In the genomic region with DNA sequence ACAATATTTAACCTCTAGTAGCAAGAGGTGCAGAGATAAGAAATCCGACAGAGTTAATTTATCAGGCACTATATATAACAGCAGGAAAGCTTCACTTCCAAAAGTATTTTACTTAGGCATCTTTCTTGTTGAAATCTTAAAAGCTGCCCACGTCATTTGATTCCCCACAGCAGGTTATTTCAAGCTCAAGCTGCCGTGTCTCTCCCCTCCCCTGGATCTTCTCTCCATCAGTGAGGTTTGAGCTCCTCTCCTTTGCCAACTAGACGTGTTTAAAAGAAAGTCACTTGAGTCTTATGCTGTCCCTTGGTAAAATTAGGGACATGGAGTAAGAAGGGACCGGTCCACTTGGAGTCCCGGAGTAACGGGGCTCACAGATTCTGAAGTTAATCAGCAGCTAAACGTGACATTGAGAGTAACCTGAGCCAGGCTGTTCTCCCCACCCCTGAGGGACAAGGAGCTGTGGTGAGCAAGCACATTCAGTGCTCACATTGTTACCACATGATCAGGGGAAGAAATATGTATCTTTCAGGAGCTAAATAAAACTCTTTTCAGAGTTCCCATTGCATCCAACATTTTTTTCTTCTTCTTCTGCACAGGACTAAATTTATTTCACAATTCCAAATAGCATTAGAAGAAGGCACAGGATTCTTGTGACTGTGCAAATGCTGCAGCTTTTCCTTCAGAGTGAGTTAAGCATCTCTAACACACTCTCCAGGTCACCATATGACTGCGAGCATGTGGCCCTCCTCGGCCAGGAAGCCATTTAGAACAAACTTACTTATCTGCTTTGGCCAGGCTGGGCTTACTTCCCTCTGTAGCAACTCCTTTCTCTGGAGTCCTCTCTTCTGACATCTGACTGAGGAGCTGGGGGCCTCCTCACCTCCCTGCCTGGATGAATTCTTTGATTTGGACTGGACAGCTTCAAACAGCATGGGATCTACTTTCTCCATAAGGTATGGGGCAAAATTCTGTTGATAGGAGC, we compare ENCODE assay signal across 8 mouse cellular contexts. TPM values are rescaled to one million over a fixed set of nuclear protein-coding genes. Genes with fewer than 3 reads are reported as not detected.
DNase-seq lines count a peak whose midpoint lies in the region; ATAC-seq and TF ChIP-seq lines count a peak whose summit lies in the region.

Gene Pde4d (plus strand): TSS at position 833 of the 982 bp plus-strand sequence.

- peak; percentile 84 for ATAC-seq in G1E (ENCODE audit: extremely low read depth, insufficient number of reproducible peaks, low FRiP score, poor library complexity, severe bottlenecking)
- ATAC-seq in hindbrain, embryonic 13.5 days (ENCODE audit: low FRiP score): no peak
- no peak for ATAC-seq in midbrain, embryonic 11.5 days (ENCODE audit: low FRiP score)
- no peak for ATAC-seq in activated CD4-positive, CD25-positive, alpha-beta regulatory T cell, adult 4 months
- ATAC-seq in inflammation-experienced regulatory T-cells, adult 6 months: no peak

- no peaks in the 10 kb centered on the region for H3K9me3 ChIP-seq in G1E (replicated peaks)
- H3K9me3 ChIP-seq in hindbrain, embryonic 13.5 days: no peaks in the 10 kb centered on the region
- no peaks in the 10 kb centered on the region for H3K9me3 ChIP-seq in midbrain, embryonic 11.5 days (ENCODE audit: control insufficient read depth, low read length)

- no peak for TF ChIP-seq CTCF in G1E (IDR thresholded peaks at IDR 0.05; ENCODE audit: low read depth, low read length)
- no peak for TF ChIP-seq CTCF in gastrocnemius, adult 2 months (IDR thresholded peaks at IDR 0.05)

- no peak within 1 kb of the TSS for H3K4me2 ChIP-seq in hindbrain, embryonic 13.5 days
- H3K4me2 ChIP-seq in midbrain, embryonic 11.5 days: no peak within 1 kb of the TSS

- no peak for DNase-seq in G1E (ENCODE audit: low spot score)
- DNase-seq in brain, adult 2 months (ENCODE audit: low read depth, low spot score): peak; percentile 74
- no peak for DNase-seq in gastrocnemius, adult 2 months
- DNase-seq in left cerebral cortex, adult 9 months (ENCODE audit: low spot score in 2 of 2): peak; percentile 11 to 31
- peak; percentile 81 for DNase-seq in midbrain, embryonic 11.5 days (ENCODE audit: low spot score, missing footprints)

- no peaks in the 10 kb centered on the region for H3K27me3 ChIP-seq in G1E (ENCODE audit: insufficient read depth, low read length)
- H3K27me3 ChIP-seq in hindbrain, embryonic 13.5 days: no peaks in the 10 kb centered on the region
- H3K27me3 ChIP-seq in midbrain, embryonic 11.5 days (ENCODE audit: control insufficient read depth, insufficient read depth, low read length): no peaks in the 10 kb centered on the region

- H3K4me3 ChIP-seq in G1E (ENCODE audit: low read depth, low read length): no peak within 1 kb of the TSS
- H3K4me3 ChIP-seq in gastrocnemius, adult 2 months: no peak within 1 kb of the TSS
- H3K4me3 ChIP-seq in hindbrain, embryonic 13.5 days: no peak within 1 kb of the TSS
- H3K4me3 ChIP-seq in midbrain, embryonic 11.5 days (ENCODE audit: low read depth, low read length): no peak within 1 kb of the TSS

- intact Hi-C loops in gastrocnemius, adult 2 months (cut with DNase I): no loop called here

- H3K27ac ChIP-seq in gastrocnemius, adult 2 months: no peak within 1 kb of the TSS
- no peak within 1 kb of the TSS for H3K27ac ChIP-seq in hindbrain, embryonic 13.5 days
- H3K27ac ChIP-seq in midbrain, embryonic 11.5 days (ENCODE audit: low read depth, low read length): no peak within 1 kb of the TSS

- H3K4me1 ChIP-seq in G1E (ENCODE audit: insufficient read depth, low read depth, low read length): no peaks in the 10 kb centered on the region
- no peaks in the 10 kb centered on the region for H3K4me1 ChIP-seq in hindbrain, embryonic 13.5 days (replicated peaks)
- no peaks in the 10 kb centered on the region for H3K4me1 ChIP-seq in midbrain, embryonic 11.5 days (ENCODE audit: control insufficient read depth, insufficient read depth, low read length)

- WGBS in hindbrain, embryonic 13.5 days: 62% methylated on average over 10 of the region's 10 CpGs
- 53% methylated on average over 10 of the region's 10 CpGs for WGBS in midbrain, embryonic 11.5 days

- no peaks in the 10 kb centered on the region for H3K36me3 ChIP-seq in G1E (replicated peaks)
- no peaks in the 10 kb centered on the region for H3K36me3 ChIP-seq in hindbrain, embryonic 13.5 days
- H3K36me3 ChIP-seq in midbrain, embryonic 11.5 days (ENCODE audit: control insufficient read depth, insufficient read depth, low read length): no peaks in the 10 kb centered on the region

- no peak within 1 kb of the TSS for H3K9ac ChIP-seq in hindbrain, embryonic 13.5 days
- no peak within 1 kb of the TSS for H3K9ac ChIP-seq in midbrain, embryonic 11.5 days (ENCODE audit: low read length)

RNA-seq across cellular contexts. Expression of gene Pde4d, which starts in this region (rescaled TPM):
- total RNA-seq in G1E (2014; fragmentation: Nextera tagmentation) (114 and 124 TPM in 2 replicates), G1E (2017) (17.4 and 22.6 TPM in 2 replicates)
- 8.2 and 8.9 TPM in 2 replicates for polyA plus RNA-seq in G1E (2012)
- total RNA-seq in gastrocnemius, adult 2 months (2021): 100 to 1,000 TPM; 239 to 330 TPM
- 18.6 and 19.0 TPM in 2 replicates for polyA plus RNA-seq in hindbrain, embryonic 13.5 days (2015; fragmentation: Nextera tagmentation; extraction: Ambion mirVana)
- 8.7 and 10.1 TPM in 2 replicates for polyA plus RNA-seq in midbrain, embryonic 11.5 days (2014; fragmentation: Nextera tagmentation; extraction: Ambion mirVana)
- polyA plus RNA-seq in activated CD4-positive, CD25-positive, alpha-beta regulatory T cell, adult 4 months (2017; shearing (Covaris generic)): 1 to 10 TPM; 7.3 to 7.6 TPM
- 1 to 10 TPM; 6.8 to 7.6 (median 7.4) TPM for polyA plus RNA-seq in inflammation-experienced regulatory T-cells, adult 6 months (2017; shearing (Covaris generic))

Comparison
In these comparisons a context has a peak if more than half of its experiments do, and no peak if none do; other contexts are left out.
1. DNase-seq: peak in brain, adult 2 months (single experiment), left cerebral cortex, adult 9 months (2 of 2) and midbrain, embryonic 11.5 days (single experiment); none in G1E (single experiment) and gastrocnemius, adult 2 months (single experiment).